Mouse (Mus musculus) ES-E14 (cell line): ENCODE data around the gene Mybpc1.

ENCODE experiments used
- CHD2 ChIP-seq: IDR thresholded peaks from 2 replicates; pipeline ENCODE4 v1.6.1; 2014; ENCODE audit warnings: mild to moderate bottlenecking, low read depth, low read length, inconsistent platforms
- HCFC1 ChIP-seq: IDR thresholded peaks from 2 replicates; pipeline ENCODE4 v1.6.1; 2012; ENCODE audit warnings: low read length, inconsistent platforms, borderline replicate concordance; ENCODE audit not compliant: insufficient read depth
- MAFK ChIP-seq: IDR thresholded peaks from 2 replicates; pipeline ENCODE4 v1.6.1; 2014; ENCODE audit warnings: mild to moderate bottlenecking, low read depth, low read length, inconsistent platforms; ENCODE audit not compliant: insufficient read depth
- ZC3H11A ChIP-seq: IDR thresholded peaks from 2 replicates; pipeline ENCODE4 v1.6.1; 2012; ENCODE audit warnings: low read depth, mild to moderate bottlenecking, inconsistent platforms, low read length, borderline replicate concordance
- ZNF384 ChIP-seq: IDR thresholded peaks from 2 replicates; pipeline ENCODE4 v1.6.1; 2012; ENCODE audit warnings: low read depth, low read length, inconsistent platforms

GRCm38 (mm10) chr10:88606686-88607085, 1.7 kb upstream of the Mybpc1 start:
- TF ChIP-seq ZC3H11A (no peak), MAFK (no peak), ZNF384 (no peak), CHD2 (no peak), HCFC1 (no peak)
